Mouse (Mus musculus): ENCODE data around the gene Itga1. TPM values are rescaled to one million over a fixed set of nuclear protein-coding genes. Genes with fewer than 3 reads are reported as not detected.
A peak's percentile ranks its signal among the peaks of the same experiment; 100 is the strongest.

Itga1 gene
- polyA plus RNA-seq, 1 experiment from 2014 or later: 6.0 TPM

DNA sequence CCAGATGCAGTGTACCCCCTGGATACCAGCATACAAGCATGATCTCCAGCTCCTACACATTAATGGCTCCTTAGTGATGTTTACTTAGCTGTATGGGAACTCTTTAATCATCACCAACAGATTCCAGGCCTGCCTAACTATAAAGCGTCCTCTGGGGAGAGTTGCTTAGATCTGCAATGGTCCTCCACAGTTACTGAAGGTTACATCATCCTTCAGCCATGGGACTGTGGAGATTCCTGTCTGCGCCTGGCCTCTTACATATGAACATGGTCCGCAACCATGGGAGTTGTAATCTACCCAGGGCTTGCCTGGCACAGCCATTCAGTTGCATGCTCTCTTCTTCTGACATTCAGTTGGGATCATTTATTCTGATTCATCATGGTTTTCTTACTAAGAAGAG is 129.9 kb downstream of the Itga1 start:
- H3K27me3 ChIP-seq: no peaks in the 10 kb centered on the region
- no peak overlapping the region for H3K4me2 ChIP-seq (replicated peaks)
- no peak for ATAC-seq (ENCODE audit: low FRiP score, low read depth)
- no peak overlapping the region for H3K4me3 ChIP-seq
- 96% methylated on average over 3 of the region's 3 CpGs for WGBS
- H3K9me3 ChIP-seq: no peaks in the 10 kb centered on the region
- H3K9ac ChIP-seq (replicated peaks): no peak overlapping the region
- H3K27ac ChIP-seq (replicated peaks): no peak overlapping the region
- H3K4me1 ChIP-seq: no peaks in the 10 kb centered on the region
- no peaks in the 10 kb centered on the region for H3K36me3 ChIP-seq

DNA sequence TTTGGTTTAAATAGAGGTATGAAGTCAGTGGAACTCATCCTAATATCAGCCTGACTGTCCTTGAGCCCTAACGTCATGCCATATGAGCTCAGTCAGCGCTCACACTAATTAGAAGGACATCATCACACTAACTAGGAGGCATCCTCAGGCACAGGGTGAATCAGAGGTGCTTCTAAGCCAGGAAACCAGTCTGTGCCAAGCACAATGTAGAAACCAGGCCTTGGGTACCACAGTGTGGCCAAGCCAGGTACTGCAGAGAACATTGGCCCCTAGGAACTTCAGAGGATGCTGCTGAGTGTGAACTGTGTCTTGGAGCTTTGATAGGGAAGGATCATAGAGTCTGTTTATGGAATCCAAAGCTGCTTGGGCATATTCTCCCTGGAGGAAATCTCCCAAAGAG is 137.5 kb downstream of the Itga1 start:
- no peak overlapping the region for H3K4me3 ChIP-seq
- peak; percentile 93 for ATAC-seq (ENCODE audit: low FRiP score, low read depth)
- H3K27ac ChIP-seq (replicated peaks): no peak overlapping the region
- no peaks in the 10 kb centered on the region for H3K27me3 ChIP-seq
- H3K9me3 ChIP-seq: no peaks in the 10 kb centered on the region
- H3K36me3 ChIP-seq: no peaks in the 10 kb centered on the region
- WGBS: 39% methylated on average over 2 of the region's 2 CpGs
- no peaks in the 10 kb centered on the region for H3K4me1 ChIP-seq
- H3K4me2 ChIP-seq (replicated peaks): no peak overlapping the region
- no peak overlapping the region for H3K9ac ChIP-seq (replicated peaks)

- no peak overlapping the region for H3K4me2 ChIP-seq (replicated peaks)
- no peak for ATAC-seq (ENCODE audit: low FRiP score, low read depth)
- H3K27ac ChIP-seq (replicated peaks): no peak overlapping the region
- no peak overlapping the region for H3K4me3 ChIP-seq
- H3K9me3 ChIP-seq: no peaks in the 10 kb centered on the region
- no peak overlapping the region for H3K9ac ChIP-seq (replicated peaks)
- H3K36me3 ChIP-seq: no peaks in the 10 kb centered on the region
- H3K4me1 ChIP-seq: no peaks in the 10 kb centered on the region
- no peaks in the 10 kb centered on the region for H3K27me3 ChIP-seq
Measured at GRCm38 (mm10) chr13:114954516-114954915, 147.2 kb downstream of the Itga1 start.

GRCm38 (mm10) chr13:114933541-114933940 is 168.2 kb downstream of the Itga1 start:
- Histone ChIP-seq H3K4me1 (peaks cover 13% of the 10 kb centered on the region), H3K4me3 (no peak overlapping the region), H3K9ac (replicated peaks) (no peak overlapping the region), H3K27me3 (peaks cover 53% of the 10 kb centered on the region), H3K9me3 (no peaks in the 10 kb centered on the region), H3K27ac (replicated peaks) (no peak overlapping the region), H3K36me3 (no peaks in the 10 kb centered on the region), H3K4me2 (replicated peaks) (no peak overlapping the region)
- WGBS: 92% methylated on average over 7 of the region's 7 CpGs
- no peak for ATAC-seq (ENCODE audit: low FRiP score, low read depth)

- 3% methylated on average over 28 of the region's 28 CpGs for WGBS
- Histone ChIP-seq H3K27me3 (peaks cover 65% of the 10 kb centered on the region), H3K9me3 (no peaks in the 10 kb centered on the region), H3K9ac (replicated peaks) (peak within 1 kb of the TSS; percentile 0; the same call in 1 of the 2 replicates), H3K4me1 (peaks cover 13% of the 10 kb centered on the region), H3K4me2 (replicated peaks) (peak within 1 kb of the TSS; percentile 72), H3K4me3 (peak within 1 kb of the TSS; percentile 32), H3K36me3 (no peaks in the 10 kb centered on the region), H3K27ac (replicated peaks) (no peak within 1 kb of the TSS)
- ATAC-seq (ENCODE audit: low FRiP score, low read depth): peak; percentile 75
Measured at GRCm38 (mm10) chr13:114931775-114932294, 169.9 kb downstream of the Itga1 start, which contains the start of gene Itga2. TSS of gene Itga2 (minus strand) at chr13:114932100.

- H3K27ac ChIP-seq (replicated peaks): no peak overlapping the region
- H3K36me3 ChIP-seq: no peaks in the 10 kb centered on the region
- no peaks in the 10 kb centered on the region for H3K9me3 ChIP-seq
Measured at GRCm38 (mm10) chr13:114930996-114931649, 170.6 kb downstream of the Itga1 start.

DNA sequence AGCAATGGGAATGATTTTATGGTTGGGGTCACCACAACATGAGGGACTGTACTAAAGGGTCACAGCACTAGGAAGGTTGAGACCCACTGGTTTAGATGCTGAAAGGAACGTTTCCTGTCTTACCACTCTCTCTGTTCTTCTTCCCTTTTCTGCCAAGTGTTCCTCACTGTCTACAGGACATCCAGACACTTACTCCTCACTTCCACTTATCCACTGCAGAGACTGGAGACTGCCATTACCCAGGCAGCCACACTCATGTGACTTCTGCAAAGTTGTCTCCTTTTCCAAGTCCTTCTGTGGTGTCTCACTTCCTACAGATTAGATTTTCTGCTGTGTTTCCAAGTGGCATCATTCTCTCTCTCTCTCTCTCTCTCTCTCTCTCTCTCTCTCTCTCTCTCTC is 177.0 kb downstream of the Itga1 start:
- H3K9ac ChIP-seq (replicated peaks): no peak overlapping the region
- ATAC-seq (ENCODE audit: low FRiP score, low read depth): no peak
- WGBS: 84% methylated on average over 1 of the region's 1 CpGs
- H3K9me3 ChIP-seq: no peaks in the 10 kb centered on the region
- H3K4me1 ChIP-seq: peaks cover 16% of the 10 kb centered on the region
- H3K4me2 ChIP-seq (replicated peaks): no peak overlapping the region
- peaks cover 51% of the 10 kb centered on the region for H3K27me3 ChIP-seq
- H3K4me3 ChIP-seq: no peak overlapping the region
- H3K27ac ChIP-seq (replicated peaks): no peak overlapping the region
- H3K36me3 ChIP-seq: no peaks in the 10 kb centered on the region

More at GRCm38 (mm10) chr13:114930996-114931649, 170.6 kb downstream of the Itga1 start:
- 1% methylated on average over 10 of the region's 10 CpGs for WGBS
- Histone ChIP-seq H3K27me3 (peaks cover 72% of the 10 kb centered on the region), H3K4me1 (peaks cover 13% of the 10 kb centered on the region), H3K4me3 (peak overlapping the region; percentile 32), H3K9ac (replicated peaks) (peak overlapping the region; percentile 0; the same call in 1 of the 2 replicates), H3K4me2 (replicated peaks) (peak overlapping the region; percentile 72)
- peak; percentile 57; the same call in 1 of the 2 replicates for ATAC-seq (ENCODE audit: low FRiP score, low read depth)

GRCm38 (mm10) chr13:114923331-114923730 is 178.4 kb downstream of the Itga1 start:
- Histone ChIP-seq H3K27ac (replicated peaks) (peak overlapping the region; percentile 50), H3K4me1 (peaks cover 16% of the 10 kb centered on the region), H3K9me3 (no peaks in the 10 kb centered on the region), H3K4me3 (no peak overlapping the region), H3K27me3 (peaks cover 43% of the 10 kb centered on the region), H3K9ac (replicated peaks) (no peak overlapping the region), H3K36me3 (no peaks in the 10 kb centered on the region), H3K4me2 (replicated peaks) (peak overlapping the region; percentile 25)
- peak; percentile 97 for ATAC-seq (ENCODE audit: low FRiP score, low read depth)
- WGBS: 10% methylated on average over 9 of the region's 9 CpGs

DNA sequence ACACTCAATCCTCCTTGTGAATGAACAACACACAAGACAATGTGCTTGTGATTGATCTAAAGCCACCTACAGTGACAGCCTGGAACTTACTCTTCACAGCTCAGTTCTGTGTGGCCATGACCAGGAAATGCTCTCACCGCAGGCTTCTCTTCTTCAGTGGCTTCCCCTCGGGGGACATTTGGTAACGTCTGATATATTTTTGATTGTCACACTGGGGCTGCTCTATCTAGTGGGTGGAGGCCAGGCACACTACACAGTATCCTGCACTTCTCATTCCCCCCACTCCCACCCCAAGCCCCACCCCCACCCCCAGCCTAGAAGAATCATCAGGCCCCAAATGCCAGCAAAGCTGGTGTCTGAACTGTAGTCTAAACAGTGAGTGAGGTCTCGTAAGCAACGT is 186.0 kb downstream of the Itga1 start:
- H3K36me3 ChIP-seq: no peaks in the 10 kb centered on the region
- H3K27ac ChIP-seq (replicated peaks): no peak overlapping the region
- no peaks in the 10 kb centered on the region for H3K4me1 ChIP-seq
- H3K9ac ChIP-seq (replicated peaks): no peak overlapping the region
- ATAC-seq (ENCODE audit: low FRiP score, low read depth): no peak
- no peaks in the 10 kb centered on the region for H3K9me3 ChIP-seq
- 83% methylated on average over 5 of the region's 5 CpGs for WGBS
- no peak overlapping the region for H3K4me2 ChIP-seq (replicated peaks)
- H3K4me3 ChIP-seq: no peak overlapping the region
- peaks cover 2% of the 10 kb centered on the region for H3K27me3 ChIP-seq

- no peak for ATAC-seq (ENCODE audit: low FRiP score, low read depth)
- H3K4me3 ChIP-seq: no peak overlapping the region
- no peaks in the 10 kb centered on the region for H3K27me3 ChIP-seq
- WGBS: 86% methylated on average over 4 of the region's 4 CpGs
- H3K9ac ChIP-seq (replicated peaks): no peak overlapping the region
- H3K36me3 ChIP-seq: no peaks in the 10 kb centered on the region
- H3K27ac ChIP-seq (replicated peaks): no peak overlapping the region
- no peak overlapping the region for H3K4me2 ChIP-seq (replicated peaks)
- no peaks in the 10 kb centered on the region for H3K4me1 ChIP-seq
- H3K9me3 ChIP-seq: no peaks in the 10 kb centered on the region
Measured at GRCm38 (mm10) chr13:114914963-114915362, 186.8 kb downstream of the Itga1 start.

GRCm38 (mm10) chr13:114914559-114914958 is 187.2 kb downstream of the Itga1 start:
- Histone ChIP-seq H3K4me3 (no peak overlapping the region), H3K27me3 (no peaks in the 10 kb centered on the region), H3K9me3 (no peaks in the 10 kb centered on the region), H3K36me3 (no peaks in the 10 kb centered on the region), H3K9ac (replicated peaks) (no peak overlapping the region), H3K4me1 (no peaks in the 10 kb centered on the region), H3K4me2 (replicated peaks) (no peak overlapping the region), H3K27ac (replicated peaks) (no peak overlapping the region)
- 90% methylated on average over 4 of the region's 4 CpGs for WGBS
- no peak for ATAC-seq (ENCODE audit: low FRiP score, low read depth)

DNA sequence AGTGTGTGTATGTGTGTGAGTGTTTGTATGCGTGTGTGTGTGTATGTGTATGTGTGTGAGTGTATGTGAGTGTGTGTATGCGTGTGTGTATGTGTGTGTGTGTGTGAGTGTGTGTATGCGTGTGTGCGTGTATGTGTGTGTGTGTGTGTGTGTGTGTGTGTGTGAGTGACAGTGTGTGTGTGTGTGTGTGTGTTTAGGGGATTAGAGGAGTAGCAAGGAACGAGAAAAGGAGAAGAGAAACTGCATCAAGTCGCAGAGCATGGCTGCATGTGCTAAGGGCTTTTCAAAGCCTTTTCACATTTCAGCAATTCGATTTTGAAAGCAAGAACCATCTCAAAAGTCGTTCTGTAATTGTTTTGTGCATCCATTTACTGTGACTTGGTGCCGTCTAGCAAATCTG is 191.1 kb downstream of the Itga1 start:
- Histone ChIP-seq H3K27ac (replicated peaks) (no peak overlapping the region), H3K36me3 (no peaks in the 10 kb centered on the region), H3K4me2 (replicated peaks) (no peak overlapping the region), H3K27me3 (no peaks in the 10 kb centered on the region), H3K9ac (replicated peaks) (no peak overlapping the region), H3K4me1 (no peaks in the 10 kb centered on the region), H3K4me3 (no peak overlapping the region), H3K9me3 (no peaks in the 10 kb centered on the region)
- ATAC-seq (ENCODE audit: low FRiP score, low read depth): no peak
- 79% methylated on average over 9 of the region's 9 CpGs for WGBS
